Mouse (Mus musculus) E14TG2a.4 (cell line): Measurements from ENCODE around the gene G3bp2.

Experiments
- CTCF ChIP-seq: conservative IDR thresholded peaks from 2 replicates; pipeline ENCODE4 v1.5.1; 2014; ENCODE audit warnings: low read length
- NANOG ChIP-seq: IDR thresholded peaks from 2 replicates; pipeline ENCODE4 v1.6.1; 2014; ENCODE audit warnings: borderline replicate concordance, low read length, mixed read lengths

GRCm38 (mm10) chr5:92107282-92107681 is 23.8 kb upstream of the G3bp2 start:
- TF ChIP-seq CTCF = no peak
- no peak for TF ChIP-seq NANOG
